Mouse (Mus musculus) olfactory bulb, adult 2 months (tissue): ENCODE measurements around the gene Zc3h7b. TPM values are rescaled to one million over a fixed set of nuclear protein-coding genes. Genes with fewer than 3 reads are reported as not detected.

Source experiments
- H3K27ac ChIP-seq: fragments of 200-500 bp; 2 replicates; pipeline ENCODE4 v1.5.1; 2012; ENCODE audit warnings: low read depth, low read length; ENCODE audit not compliant: insufficient read depth
- H3K4me1 ChIP-seq: fragments of 200-500 bp; 2 replicates; pipeline ENCODE4 v1.6.1; 2012; ENCODE audit warnings: low read length; ENCODE audit not compliant: control insufficient read depth, insufficient read depth
- H3K4me3 ChIP-seq: fragments of 200-500 bp; 2 replicates; pipeline ENCODE4 v1.5.1; 2012; ENCODE audit warnings: mild to moderate bottlenecking, low read depth, low read length, moderate library complexity; ENCODE audit not compliant: insufficient read depth
- CTCF ChIP-seq: fragments of 200-500 bp; IDR thresholded peaks from 2 replicates; pipeline ENCODE4 v1.5.1; 2012; ENCODE audit warnings: low read depth, mild to moderate bottlenecking, low read length, moderate library complexity; ENCODE audit not compliant: insufficient read depth
- POLR2A ChIP-seq: fragments of 200-500 bp; IDR thresholded peaks from 2 replicates; pipeline ENCODE4 v1.6.1; 2012; ENCODE audit warnings: mild to moderate bottlenecking, low read depth, low read length, moderate library complexity; ENCODE audit not compliant: insufficient read depth
- WGBS: fragments of 180-500 bp; shearing (Covaris S2); methylation state at CpG from one replicate; pipeline ENCODE4 v1.1.7; 2018; 5-methylcytosine and 5-hydroxymethylcytosine counted together
- polyA plus RNA-seq: library from polyadenylated mRNA; stranded (reverse); fragments of >200 nt; gene quantifications from 2 replicates; pipeline ENCODE4 v1.2.4, GENCODE M21; 2012; ENCODE audit warnings: low replicate concordance; ENCODE audit not compliant: missing spikeins, insufficient read depth, insufficient read length

Gene Zc3h7b
- polyA plus RNA-seq, 1 experiment: not detected

DNA sequence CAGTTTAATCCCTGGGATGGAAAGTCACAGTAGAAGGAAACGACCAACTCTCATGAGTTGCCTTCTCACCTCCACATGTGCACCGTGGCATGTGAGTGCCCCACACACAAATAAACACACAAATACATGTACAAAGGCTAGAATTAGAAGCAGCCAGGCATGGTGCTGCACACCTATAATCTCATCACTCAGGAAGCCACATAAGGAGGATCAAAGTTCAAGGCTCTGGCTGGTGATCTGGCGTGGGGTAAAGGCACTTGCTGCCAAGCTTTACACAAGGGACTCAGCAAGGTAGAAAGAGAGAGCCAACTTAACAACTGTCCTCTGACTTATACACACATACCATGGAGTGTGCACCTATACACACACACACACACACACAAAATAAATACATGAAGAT is 55.5 kb downstream of the Zc3h7b start:
- TF ChIP-seq CTCF (no peak), POLR2A (no peak)
- 84% methylated on average over 3 of the region's 3 CpGs for WGBS
- Histone ChIP-seq H3K27ac (no peak overlapping the region), H3K4me1 (peaks cover 19% of the 10 kb centered on the region), H3K4me3 (no peak overlapping the region)

- TF ChIP-seq POLR2A (peak; percentile 55), CTCF (no peak)
- peak within 1 kb of the TSS; percentile 68 for H3K4me3 ChIP-seq
- H3K27ac ChIP-seq: peak within 1 kb of the TSS; percentile 98
- peaks cover 17% of the 10 kb centered on the region for H3K4me1 ChIP-seq
- 13% methylated on average over 19 of the region's 19 CpGs for WGBS
Measured at GRCm38 (mm10) chr15:81802001-81802890, 57.4 kb downstream of the Zc3h7b start, which contains the start of gene Tef. Gene Tef (plus strand): TSS chr15:81802421.

DNA sequence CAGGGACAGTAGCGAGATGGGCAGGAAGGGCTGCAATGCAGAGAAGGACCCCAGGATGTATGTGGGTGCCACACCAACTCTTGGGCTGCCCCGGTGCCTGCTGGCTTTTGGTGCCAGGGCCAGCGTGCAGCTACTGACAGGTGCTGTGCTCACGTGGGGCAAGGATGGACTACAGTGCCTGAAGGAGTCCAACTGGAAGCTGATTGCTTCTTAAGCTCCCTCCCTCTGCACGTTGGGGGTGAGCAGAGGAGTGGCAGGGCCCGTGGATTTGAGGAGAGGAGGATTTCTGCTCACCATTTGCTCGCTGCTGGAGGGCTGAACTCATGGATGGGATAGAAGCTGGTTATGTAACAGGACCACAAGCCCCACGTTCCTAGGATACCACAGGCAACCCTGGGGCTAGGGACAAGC is 58.1 kb downstream of the Zc3h7b start:
- peak overlapping the region; percentile 68 for H3K4me3 ChIP-seq
- WGBS: 3% methylated on average over 8 of the region's 8 CpGs
- H3K4me1 ChIP-seq: peaks cover 20% of the 10 kb centered on the region
- no peak for TF ChIP-seq CTCF
- no peak for TF ChIP-seq POLR2A
- H3K27ac ChIP-seq: peak overlapping the region; percentile 98

GRCm38 (mm10) chr15:81803425-81803951 is 58.6 kb downstream of the Zc3h7b start:
- 45% methylated on average over 4 of the region's 4 CpGs for WGBS
- TF ChIP-seq POLR2A (no peak), CTCF (no peak)
- Histone ChIP-seq H3K4me1 (peaks cover 20% of the 10 kb centered on the region), H3K27ac (peak overlapping the region; percentile 29; the same call in 1 of the 2 replicates), H3K4me3 (peak overlapping the region; percentile 68)

GRCm38 (mm10) chr15:81804172-81804571 is 59.3 kb downstream of the Zc3h7b start:
- 69% methylated on average over 1 of the region's 1 CpGs for WGBS
- Histone ChIP-seq H3K27ac (peak overlapping the region; percentile 29; the same call in 1 of the 2 replicates), H3K4me3 (0 out of 2 replicates have a peak overlapping the region, but pooled peaks have one; percentile 1), H3K4me1 (peaks cover 22% of the 10 kb centered on the region)
- TF ChIP-seq POLR2A (no peak), CTCF (no peak)

DNA sequence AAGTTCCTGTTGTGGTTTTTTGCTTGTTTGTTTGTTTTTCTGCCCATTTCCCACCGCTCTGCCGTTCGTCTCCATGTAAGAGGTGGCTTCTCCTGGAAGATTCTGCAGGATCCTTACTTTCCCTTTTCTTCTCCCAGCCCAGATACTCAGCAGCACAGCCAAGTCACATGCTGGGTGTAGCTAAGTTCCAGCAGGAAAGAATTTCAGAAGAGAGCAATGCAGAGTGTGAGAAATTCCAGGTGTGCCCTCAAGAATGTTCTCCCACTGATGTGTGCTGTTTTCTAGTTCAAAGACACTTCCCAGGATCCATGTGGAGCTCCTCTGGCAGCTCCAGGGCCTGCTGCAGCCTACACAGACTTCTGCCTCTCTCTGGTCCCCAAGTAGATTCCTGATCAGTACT is 60.0 kb downstream of the Zc3h7b start:
- H3K4me3 ChIP-seq: no peak overlapping the region
- H3K27ac ChIP-seq: no peak overlapping the region
- peaks cover 22% of the 10 kb centered on the region for H3K4me1 ChIP-seq
- TF ChIP-seq POLR2A (no peak), CTCF (no peak)
- 60% methylated on average over 3 of the region's 3 CpGs for WGBS

- Histone ChIP-seq H3K4me3 (no peak overlapping the region), H3K4me1 (peaks cover 22% of the 10 kb centered on the region), H3K27ac (0 out of 2 replicates have a peak overlapping the region, but pooled peaks have one; percentile 2)
- WGBS: 62% methylated on average over 6 of the region's 6 CpGs
- TF ChIP-seq CTCF (no peak), POLR2A (no peak)
Measured at GRCm38 (mm10) chr15:81805624-81806023, 60.8 kb downstream of the Zc3h7b start.

DNA sequence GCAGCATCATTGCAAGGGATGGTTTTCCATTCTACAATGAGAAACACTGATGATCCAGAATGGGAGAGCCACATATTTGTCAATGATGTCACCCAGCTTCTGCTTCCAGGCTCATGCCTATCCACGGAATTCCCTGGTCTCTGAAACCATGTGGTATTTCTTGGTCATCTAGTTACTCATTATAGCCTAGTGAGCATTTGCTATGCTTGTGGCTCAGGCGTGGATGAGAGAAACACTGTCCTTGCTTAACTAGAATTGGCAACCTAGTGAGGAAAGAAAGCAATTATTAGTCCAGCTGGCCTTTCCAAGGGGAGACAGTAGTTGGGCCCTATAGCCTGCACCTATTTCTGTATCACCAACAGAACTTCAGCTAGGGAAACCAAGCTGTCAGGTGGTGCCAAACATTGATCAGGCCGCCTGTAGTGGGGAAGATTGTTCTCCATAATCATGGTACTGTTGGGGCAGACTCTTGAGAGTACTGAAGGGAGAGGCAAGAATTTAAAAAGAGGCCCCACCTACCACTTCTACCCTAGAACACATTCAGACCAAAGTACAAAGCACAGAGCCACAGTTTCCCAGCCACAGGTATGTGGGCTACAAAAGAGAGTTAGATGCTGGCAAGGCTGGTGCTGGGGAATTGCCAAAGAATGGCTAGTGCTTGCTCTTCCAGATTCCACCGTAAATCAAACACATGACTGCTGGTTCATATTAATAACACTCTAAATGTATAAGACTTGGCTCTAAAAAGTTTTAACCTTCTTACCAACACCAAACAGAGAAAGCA is 62.0 kb downstream of the Zc3h7b start:
- TF ChIP-seq POLR2A (no peak), CTCF (no peak)
- Histone ChIP-seq H3K4me3 (no peak overlapping the region), H3K27ac (no peak overlapping the region), H3K4me1 (peaks cover 17% of the 10 kb centered on the region; the same call in 1 of the 2 replicates)
- 84% methylated on average over 4 of the region's 4 CpGs for WGBS
